Mouse (Mus musculus): ENCODE data around the gene Ccdc50.

- TF ChIP-seq CTCF (IDR thresholded peaks at IDR 0.05) = no peak
- TF ChIP-seq EP300 (IDR thresholded peaks at IDR 0.05) = no peak
Measured at GRCm38 (mm10) chr16:27435034-27435433, 46.4 kb downstream of the Ccdc50 start.
